Mouse (Mus musculus) left cerebral cortex, postnatal 36 days (tissue): ENCODE measurements around the gene Gpr139. TPM values are rescaled to one million over a fixed set of nuclear protein-coding genes. Genes with fewer than 3 reads are reported as not detected.

Experiments used
- DNase-seq, 2 experiments: peaks; one replicate each; pipeline ENCODE4 v3.0.0; 2021 to 2022; ENCODE audit warnings: low spot score in 2 of 2, mixed read lengths in 1 of 2
- intact Hi-C: fragments of 180-260 bp; cut with DNase I; formaldehyde crosslinking; loops from one replicate; pipeline ENCODE4 v1.15.1; 2025
- total RNA-seq, 2 experiments: library from RNA; stranded (reverse); gene quantifications; 2 replicates each; pipeline ENCODE4 v1.2.3; 2021

Gene Gpr139
- total RNA-seq, result under 1 TPM; 0.63 to 0.99 TPM

DNA sequence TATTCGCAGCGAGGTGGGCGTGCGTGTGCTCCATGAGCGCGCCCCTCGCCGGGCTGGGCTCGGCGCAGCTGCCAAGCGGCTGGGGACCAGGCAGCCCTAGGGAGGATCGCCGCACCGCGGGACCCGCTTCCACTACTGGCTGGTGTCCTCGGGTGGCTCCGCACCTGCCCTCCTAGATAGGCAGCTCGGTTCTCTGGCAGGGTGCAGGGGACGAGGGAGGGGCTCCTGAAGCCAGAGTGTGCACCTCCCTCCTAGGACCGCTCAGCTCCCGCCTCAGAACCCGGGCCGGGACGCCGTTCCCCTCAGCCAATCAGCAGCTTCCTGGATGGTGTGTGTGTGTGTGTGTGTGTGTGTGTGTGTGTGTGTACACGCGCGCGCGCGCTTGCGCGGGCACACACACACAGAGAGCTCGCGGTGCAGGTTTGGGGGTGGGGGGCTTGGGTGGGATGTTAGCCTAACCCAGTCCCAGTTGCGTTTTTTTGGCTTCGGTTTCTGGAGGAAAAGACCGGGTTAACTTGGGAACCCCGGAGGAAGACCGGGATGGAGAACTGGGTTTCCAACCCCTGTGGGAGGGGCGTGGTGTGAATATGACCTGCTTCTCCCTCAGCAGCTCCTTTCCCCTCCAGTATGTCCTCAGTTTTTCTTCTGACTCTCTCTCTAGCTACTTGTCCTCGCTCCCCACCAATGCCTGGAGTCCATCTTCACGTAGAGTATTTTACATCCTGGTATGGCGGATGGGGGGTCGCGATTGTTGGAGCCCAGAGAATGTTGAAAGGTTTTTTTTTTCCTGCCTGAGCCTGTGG, at the start of gene Gpr139:
TSS of gene Gpr139 (minus strand) at position 263 of the 803 bp plus-strand sequence.
- DNase-seq, result peak; percentile 15 to 27
- intact Hi-C loops, result no loop called here

DNA sequence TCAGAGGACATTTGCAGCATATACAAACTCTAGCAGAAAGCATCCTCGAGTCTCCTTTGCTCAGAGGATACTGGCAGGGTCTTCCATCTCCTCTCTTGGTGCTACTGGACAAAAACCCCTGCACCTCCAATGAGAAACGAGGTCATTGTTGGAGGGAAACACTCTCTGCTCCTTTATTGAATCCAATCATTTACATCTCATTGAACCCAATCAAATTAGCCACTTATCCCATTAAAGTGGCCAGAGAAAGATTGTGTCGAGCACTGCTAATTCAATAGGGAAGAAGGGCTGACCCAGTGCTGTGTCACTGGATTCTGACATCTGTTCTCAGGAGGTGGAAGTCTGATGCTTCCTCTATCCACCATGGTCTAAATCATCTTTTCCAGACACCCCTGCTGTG, 46.6 kb upstream of the Gpr139 start:
- intact Hi-C loops, result no loop called here

DNA sequence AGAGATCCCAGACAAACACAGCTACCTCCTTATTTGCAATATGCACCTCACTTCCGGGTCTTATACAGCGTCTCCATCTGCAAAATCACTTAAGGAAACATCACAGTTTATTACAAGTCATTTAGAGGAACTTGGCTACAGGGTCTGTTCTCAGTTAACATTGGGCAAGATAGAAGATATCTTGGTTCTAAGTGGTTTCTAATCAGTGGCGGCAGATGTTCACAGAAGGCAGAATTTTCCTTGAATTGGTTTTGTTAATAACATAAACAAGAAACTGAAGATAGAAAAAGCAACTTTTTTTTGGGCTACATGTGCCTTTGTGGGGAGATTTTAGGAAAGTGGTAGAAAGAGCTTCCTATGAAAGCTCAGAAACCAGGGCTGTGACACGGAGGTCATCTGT, 38.3 kb upstream of the Gpr139 start:
- intact Hi-C loops, result no loop called here
- DNase-seq, result no peak

More for the DNA sequence above, 46.6 kb upstream of the Gpr139 start:
- DNase-seq, result no peak

DNA sequence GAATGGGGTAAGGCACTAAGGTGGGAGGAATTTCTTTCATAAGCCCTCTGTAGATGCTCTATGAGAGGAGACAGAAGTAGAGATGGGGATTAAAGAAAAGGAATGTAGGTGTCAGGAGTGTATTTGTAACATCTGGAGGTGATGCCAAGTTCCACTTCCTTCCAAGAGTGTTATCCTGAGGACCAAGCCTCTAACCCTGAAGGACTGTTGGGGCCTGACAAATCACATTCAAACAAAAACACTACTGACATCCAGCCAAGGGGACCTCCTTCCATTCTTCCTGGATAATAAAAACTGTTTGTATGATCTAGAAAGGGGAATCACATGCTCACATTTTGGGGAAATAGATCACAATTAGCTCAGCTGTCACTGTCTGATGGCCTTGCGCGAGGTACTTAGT, 34.7 kb upstream of the Gpr139 start:
- intact Hi-C loops, result no loop called here
- DNase-seq, result no peak

DNA sequence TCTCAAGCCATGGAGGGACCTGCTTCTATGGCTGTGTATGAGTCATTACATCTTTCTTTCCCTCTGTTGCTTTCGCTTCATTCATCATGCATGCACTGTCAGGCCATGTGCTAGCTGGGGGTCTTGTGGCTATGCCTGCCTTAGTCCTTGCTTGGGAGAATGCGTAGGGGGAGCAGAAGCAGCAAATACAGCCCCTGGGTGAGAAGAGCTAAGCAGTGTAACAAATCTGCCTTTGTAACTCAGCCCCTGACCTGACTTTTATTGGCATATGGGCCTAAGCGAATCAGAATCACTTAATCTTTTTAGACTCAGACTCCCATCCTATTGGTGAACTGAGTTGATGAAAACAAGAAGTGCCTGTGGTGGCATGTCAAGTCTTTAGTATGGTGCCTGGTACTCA, 22.8 kb upstream of the Gpr139 start:
- DNase-seq, result no peak
- intact Hi-C loops, result no loop called here

DNA sequence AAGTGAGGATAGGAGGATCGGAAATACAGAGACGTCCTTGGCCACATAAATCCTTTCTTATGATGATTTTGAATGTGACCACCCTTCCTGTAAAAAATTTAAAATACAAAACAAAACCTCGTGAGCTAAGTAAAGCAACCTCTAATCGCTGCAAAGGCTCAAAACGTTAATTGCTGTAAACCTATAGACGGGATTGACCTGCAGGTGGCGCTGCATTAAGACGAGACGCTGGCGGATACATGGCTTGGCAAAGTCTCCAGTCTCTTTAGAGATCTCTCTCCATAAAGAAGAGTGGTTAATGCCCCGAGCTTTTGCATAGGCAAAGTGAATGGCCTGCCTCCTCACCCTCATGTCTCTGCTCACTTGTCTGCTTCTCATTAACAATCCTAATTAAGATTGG, 2.0 kb upstream of the Gpr139 start:
- DNase-seq, result peak; percentile 18 to 45
- intact Hi-C loops, result loop anchor here (1.0 kb wide), 1 partner anchor 241 kb away; no protein-coding TSS in a partner anchor

DNA sequence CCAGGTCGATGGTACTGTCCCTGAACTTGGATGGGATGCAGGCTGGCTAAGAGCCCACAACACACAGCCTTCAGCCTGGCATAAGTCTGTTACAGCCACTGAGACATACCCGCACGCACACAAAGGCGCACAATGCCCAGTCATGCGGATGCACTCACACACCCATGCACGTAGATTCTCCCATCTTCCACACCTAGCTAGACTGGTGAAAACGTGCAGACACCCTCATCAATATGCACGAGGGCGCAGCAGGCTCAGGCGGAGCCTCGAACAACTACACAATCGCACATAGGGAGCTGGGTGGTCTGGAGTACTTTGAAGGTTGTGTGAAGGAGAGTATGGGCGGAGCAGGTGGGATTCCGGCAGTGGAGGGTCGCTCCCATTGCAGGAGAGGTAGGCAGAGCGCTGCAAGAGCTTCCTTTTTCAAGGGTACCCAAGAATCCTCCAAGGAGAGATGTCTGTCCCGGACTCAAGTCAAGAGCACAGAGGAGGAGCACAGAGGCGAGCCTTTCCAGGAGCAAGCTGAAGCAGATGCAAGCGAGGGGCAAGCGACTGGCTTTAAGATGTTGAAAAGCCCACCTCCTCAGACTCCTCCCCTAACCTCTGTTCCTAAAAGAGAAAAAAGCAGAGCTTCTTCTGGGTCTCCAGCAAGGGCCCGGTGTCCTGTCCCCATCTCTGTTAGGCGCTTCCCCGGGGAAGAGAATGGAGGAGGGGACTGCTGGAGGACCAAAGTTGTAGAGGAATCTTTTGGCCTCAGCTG, 958 bp upstream of the Gpr139 start:
- intact Hi-C loops, result no loop called here
- DNase-seq, result no peak

DNA sequence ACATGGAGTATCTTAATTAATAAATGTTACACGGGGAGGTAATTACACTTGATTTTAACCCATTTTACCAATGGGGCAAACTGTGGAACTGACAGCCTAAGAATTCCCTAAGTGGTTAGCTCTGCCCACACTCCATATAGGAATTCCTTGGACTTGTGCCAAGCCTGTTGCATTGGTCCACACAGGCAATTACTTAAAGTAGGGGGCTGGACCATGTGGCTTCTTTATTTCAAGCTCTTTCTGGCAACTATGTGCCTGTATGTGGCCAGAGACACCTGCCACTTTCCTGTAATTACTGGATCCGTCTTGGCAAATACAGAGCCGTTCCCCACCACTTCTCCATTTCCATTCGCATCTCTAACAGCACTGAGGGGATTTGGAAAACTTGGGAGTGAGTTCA, 3.4 kb downstream of the Gpr139 start:
- DNase-seq, result no peak
- intact Hi-C loops, result no loop called here

DNA sequence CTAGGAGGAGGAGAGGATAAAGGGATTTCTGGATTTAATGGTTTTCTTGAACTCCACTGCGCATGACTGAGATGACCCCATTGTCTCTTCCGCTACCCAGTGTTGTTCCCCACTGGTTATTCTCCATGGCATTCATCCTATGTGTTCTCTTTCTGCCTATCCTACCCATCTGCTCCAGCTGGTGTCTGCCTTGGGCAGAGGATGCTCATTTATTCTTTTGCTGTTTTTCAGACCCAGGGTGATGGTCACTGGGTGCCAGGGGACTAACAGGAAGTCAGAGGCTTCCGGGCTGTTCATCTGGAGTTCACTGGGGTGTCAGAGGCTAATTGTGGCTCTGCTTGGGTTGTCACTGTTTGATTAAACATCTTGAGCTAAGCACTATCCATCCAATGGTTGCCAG, 24.4 kb downstream of the Gpr139 start:
- intact Hi-C loops, result no loop called here
- DNase-seq, result no peak

DNA sequence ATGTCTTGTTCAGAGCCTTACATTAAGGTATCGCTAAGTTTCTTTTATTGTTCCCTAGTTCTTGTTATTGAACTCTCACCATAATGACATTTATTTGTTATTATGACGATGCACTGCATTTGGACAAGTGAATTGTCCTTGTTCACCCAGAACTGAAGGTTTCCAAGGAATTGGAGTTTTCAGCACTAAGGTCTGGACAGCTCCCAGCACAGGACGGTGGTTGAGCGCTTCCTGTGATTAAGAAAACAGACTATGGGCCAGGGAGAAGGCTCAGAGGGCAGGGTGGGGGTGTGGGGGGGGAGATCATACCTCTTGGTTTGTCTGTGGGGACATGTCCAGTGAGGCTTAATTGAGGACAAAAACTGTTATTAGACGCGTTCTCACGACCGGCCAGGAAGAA, 72.6 kb downstream of the Gpr139 start:
- intact Hi-C loops, result no loop called here
- DNase-seq, result no peak

DNA sequence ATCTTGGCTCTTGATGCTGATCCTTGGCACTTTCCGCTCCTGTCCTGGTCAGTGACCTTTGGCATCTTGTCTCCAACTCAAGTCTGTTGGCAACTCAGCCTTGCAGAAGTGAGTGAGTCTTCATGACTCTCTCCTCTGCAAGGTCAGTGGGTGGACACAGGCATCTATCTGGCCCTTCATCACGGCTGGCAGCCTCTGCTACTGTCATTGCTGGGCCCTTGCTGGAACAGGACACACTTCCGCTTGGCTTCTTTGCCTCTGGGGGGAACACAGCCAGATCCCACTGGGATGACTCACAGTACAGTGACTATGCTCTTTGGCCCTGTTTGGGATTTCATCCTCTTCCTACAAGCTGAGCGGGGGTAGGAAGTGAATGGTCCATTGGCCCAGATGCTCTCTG, 78.5 kb downstream of the Gpr139 start:
- intact Hi-C loops, result no loop called here
- no peak for DNase-seq

DNA sequence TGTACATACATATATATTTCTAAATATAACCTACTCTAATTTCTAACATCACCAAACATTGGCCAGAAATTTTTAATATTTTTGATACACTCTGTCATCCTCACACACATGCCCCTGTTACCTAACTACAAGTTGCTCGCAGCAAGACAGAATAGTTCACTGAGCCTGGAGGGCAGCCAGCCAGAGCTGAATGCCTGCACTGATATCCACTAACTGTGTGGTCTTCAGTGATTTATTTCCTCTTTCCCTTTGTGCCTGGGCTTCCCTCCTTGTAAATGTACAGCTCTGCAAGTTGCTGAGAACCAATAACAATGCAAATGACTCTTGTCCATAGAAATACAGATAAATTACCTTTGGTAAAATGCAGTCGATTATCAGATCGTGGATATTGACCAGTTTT, 87.8 kb downstream of the Gpr139 start:
- intact Hi-C loops, result no loop called here
- DNase-seq, result no peak

Other genes with a start within 250 kb of the Gpr139 start
- 100 to 1,000 TPM in 1 of 2 experiments, 10 to 100 TPM in 1; 92.8 to 104 TPM for gene Gprc5b, start 189.4 kb downstream of the Gpr139 start, total RNA-seq